Mouse (Mus musculus): Measurements from ENCODE around the gene Mras.
A peak's percentile ranks its signal among the peaks of the same experiment; 100 is the strongest.

The Mras gene

GRCm38 (mm10) chr9:99440941-99441340, 3.8 kb upstream of the Mras start:
- no peak for DNase-seq (ENCODE audit: low spot score)

- no peak for DNase-seq (ENCODE audit: low spot score)
Observed at GRCm38 (mm10) chr9:99439064-99439463, 1.9 kb upstream of the Mras start.

- no peak for DNase-seq (ENCODE audit: low spot score)
Observed at GRCm38 (mm10) chr9:99437781-99438565, 792 bp upstream of the Mras start.

GRCm38 (mm10) chr9:99436182-99437030, 775 bp downstream of the Mras start:
- DNase-seq (ENCODE audit: low spot score): peak; percentile 42

- DNase-seq (ENCODE audit: low spot score): no peak
Observed at GRCm38 (mm10) chr9:99435619-99436181, 1.5 kb downstream of the Mras start.

- no peak for DNase-seq (ENCODE audit: low spot score)
Observed at GRCm38 (mm10) chr9:99434892-99435618, 2.1 kb downstream of the Mras start.

GRCm38 (mm10) chr9:99432478-99432877, 4.7 kb downstream of the Mras start:
- no peak for DNase-seq (ENCODE audit: low spot score)

- no peak for DNase-seq (ENCODE audit: low spot score)
Observed at GRCm38 (mm10) chr9:99431963-99432362, 5.2 kb downstream of the Mras start.

- DNase-seq (ENCODE audit: low spot score): no peak
Observed at GRCm38 (mm10) chr9:99431346-99431745, 5.8 kb downstream of the Mras start.

- no peak for DNase-seq (ENCODE audit: low spot score)
Observed at GRCm38 (mm10) chr9:99430806-99431205, 6.4 kb downstream of the Mras start.

- no peak for DNase-seq (ENCODE audit: low spot score)
Observed at GRCm38 (mm10) chr9:99429845-99430244, 7.3 kb downstream of the Mras start.

- no peak for DNase-seq (ENCODE audit: low spot score)
Observed at GRCm38 (mm10) chr9:99428601-99429331, 8.4 kb downstream of the Mras start.

- no peak for DNase-seq (ENCODE audit: low spot score)
Observed at GRCm38 (mm10) chr9:99425262-99425661, 11.9 kb downstream of the Mras start.

- no peak for DNase-seq (ENCODE audit: low spot score)
Observed at GRCm38 (mm10) chr9:99424574-99424863, 12.7 kb downstream of the Mras start.

- DNase-seq (ENCODE audit: low spot score): no peak
Observed at GRCm38 (mm10) chr9:99423692-99424573, 13.2 kb downstream of the Mras start.

GRCm38 (mm10) chr9:99421914-99422313, 15.3 kb downstream of the Mras start:
- no peak for DNase-seq (ENCODE audit: low spot score)

GRCm38 (mm10) chr9:99419951-99420701, 17.1 kb downstream of the Mras start:
- DNase-seq (ENCODE audit: low spot score): no peak

GRCm38 (mm10) chr9:99418377-99418776, 18.8 kb downstream of the Mras start:
- no peak for DNase-seq (ENCODE audit: low spot score)

- DNase-seq (ENCODE audit: low spot score): no peak
Observed at GRCm38 (mm10) chr9:99417288-99417846, 19.8 kb downstream of the Mras start.

- DNase-seq (ENCODE audit: low spot score): no peak
Observed at GRCm38 (mm10) chr9:99416809-99417208, 20.4 kb downstream of the Mras start.

Data from urinary bladder, postnatal 10 days (tissue).